Mouse (Mus musculus) E14TG2a.4 (cell line): ENCODE measurements around the gene Irx6.

Experiments
- CTCF ChIP-seq: conservative IDR thresholded peaks from 2 replicates; pipeline ENCODE4 v1.5.1; 2014; ENCODE audit warnings: low read length
- NANOG ChIP-seq: IDR thresholded peaks from 2 replicates; pipeline ENCODE4 v1.6.1; 2014; ENCODE audit warnings: borderline replicate concordance, low read length, mixed read lengths

- TF ChIP-seq CTCF (no peak), NANOG (no peak)
Observed at GRCm38 (mm10) chr8:92678407-92678806, 4.3 kb downstream of the Irx6 start.
